Mouse (Mus musculus) neural tube, embryonic 13.5 days (tissue): Measurements from ENCODE around the gene Cabp4. TPM values are rescaled to one million over a fixed set of nuclear protein-coding genes. Genes with fewer than 3 reads are reported as not detected.
"Not testable (repeated sequence)": the region's sequence is repeated elsewhere in the genome, so short reads cannot be mapped to it uniquely, and the experiment has no call there.

Experiments used
- ATAC-seq: fragments of 200-750 bp; cut with Nextera tagmentation; 2 replicates; pipeline ENCODE4 v1.8.0; 2017; ENCODE audit warnings: low read depth, mild to moderate bottlenecking, moderate TSS enrichment, moderate library complexity
- H3K27ac ChIP-seq: fragments of 300-500 bp; sonication (generic); replicated peaks from 2 replicates; pipeline ENCODE4 v1.5.1; 2015; ENCODE audit warnings: moderate library complexity, mild to moderate bottlenecking, inconsistent platforms
- H3K27me3 ChIP-seq: fragments of 300-500 bp; sonication (generic); 2 replicates; pipeline ENCODE4 v1.6.1; 2015; ENCODE audit warnings: mild to moderate bottlenecking, inconsistent platforms
- H3K36me3 ChIP-seq: fragments of 300-500 bp; sonication (generic); 2 replicates; pipeline ENCODE4 v1.6.1; 2015; ENCODE audit warnings: mild to moderate bottlenecking, inconsistent platforms
- H3K4me1 ChIP-seq: fragments of 300-500 bp; sonication (generic); replicated peaks from 2 replicates; pipeline ENCODE4 v1.6.1; 2015; ENCODE audit warnings: inconsistent platforms
- H3K4me2 ChIP-seq: fragments of 300-500 bp; sonication (generic); 2 replicates; pipeline ENCODE4 v1.6.1; 2015; ENCODE audit warnings: inconsistent platforms, mild to moderate bottlenecking, moderate library complexity
- H3K4me3 ChIP-seq: fragments of 300-500 bp; sonication (generic); 2 replicates; pipeline ENCODE4 v1.5.1; 2015; ENCODE audit warnings: mild to moderate bottlenecking, inconsistent platforms
- H3K9ac ChIP-seq: fragments of 300-500 bp; sonication (generic); 2 replicates; pipeline ENCODE4 v1.6.1; 2015; ENCODE audit warnings: moderate library complexity, mild to moderate bottlenecking, inconsistent platforms
- H3K9me3 ChIP-seq: fragments of 300-500 bp; sonication (generic); 2 replicates; pipeline ENCODE4 v1.6.1; 2016; ENCODE audit warnings: inconsistent platforms
- WGBS: fragments of 180-500 bp; shearing (Covaris S2); methylation state at CpG from one replicate; pipeline ENCODE4 v1.1.7; 2015; 5-methylcytosine and 5-hydroxymethylcytosine counted together
- polyA plus RNA-seq: library from polyadenylated mRNA; unstranded; fragments of >200 nt; fragmentation: Nextera tagmentation; extraction: Ambion mirVana; gene quantifications from 2 replicates; pipeline ENCODE4 v1.2.1, GENCODE M21; 2015

The Cabp4 gene
- polyA plus RNA-seq, 1 experiment from 2014 or later: 0.14 TPM

DNA sequence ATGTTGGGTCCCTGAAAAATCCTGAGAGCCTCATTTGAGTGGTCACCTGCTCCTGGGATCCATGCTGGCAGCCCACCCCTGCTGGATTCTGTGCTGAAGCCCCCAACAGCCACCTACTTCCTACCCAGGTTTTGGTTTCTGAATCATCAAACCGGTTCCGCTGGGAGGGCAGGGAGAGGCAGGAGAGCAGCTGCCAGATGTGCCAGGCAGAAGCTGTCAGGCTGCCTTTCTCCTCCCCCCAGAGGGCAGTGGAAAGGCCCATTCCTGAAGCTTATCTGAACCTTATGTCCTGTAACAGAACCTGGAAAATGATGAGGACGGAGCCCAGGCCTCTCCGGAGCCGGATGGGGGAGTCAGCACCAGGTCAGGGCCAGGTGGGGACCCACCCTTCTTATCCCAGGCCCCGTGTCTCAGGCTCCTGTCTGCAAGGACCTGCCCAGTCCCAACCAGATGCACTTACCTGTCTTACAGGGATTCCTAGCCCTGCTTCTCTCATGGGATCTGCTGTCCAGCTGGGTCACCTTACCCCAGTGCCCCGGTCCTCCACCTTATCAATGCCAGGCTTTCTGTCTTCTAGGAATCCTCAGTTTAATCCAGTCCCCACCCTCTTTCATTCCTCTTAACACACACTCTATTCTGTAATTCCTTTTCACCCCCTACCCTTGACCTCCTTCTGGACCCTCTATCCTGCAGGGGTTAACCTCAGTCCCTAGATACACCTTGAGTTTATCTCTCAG, 16.9 kb downstream of the Cabp4 start:
- peaks cover 22% of the 10 kb centered on the region for H3K4me1 ChIP-seq
- no peaks in the 10 kb centered on the region for H3K27me3 ChIP-seq
- H3K9me3 ChIP-seq: no peaks in the 10 kb centered on the region
- WGBS: 74% methylated on average over 7 of the region's 7 CpGs
- H3K4me2 ChIP-seq: peak overlapping the region; percentile 78
- ATAC-seq: no peak
- peak overlapping the region; percentile 86 for H3K4me3 ChIP-seq
- peaks cover 43% of the 10 kb centered on the region for H3K36me3 ChIP-seq
- peak overlapping the region; percentile 93 for H3K9ac ChIP-seq
- H3K27ac ChIP-seq: peak overlapping the region; percentile 80

DNA sequence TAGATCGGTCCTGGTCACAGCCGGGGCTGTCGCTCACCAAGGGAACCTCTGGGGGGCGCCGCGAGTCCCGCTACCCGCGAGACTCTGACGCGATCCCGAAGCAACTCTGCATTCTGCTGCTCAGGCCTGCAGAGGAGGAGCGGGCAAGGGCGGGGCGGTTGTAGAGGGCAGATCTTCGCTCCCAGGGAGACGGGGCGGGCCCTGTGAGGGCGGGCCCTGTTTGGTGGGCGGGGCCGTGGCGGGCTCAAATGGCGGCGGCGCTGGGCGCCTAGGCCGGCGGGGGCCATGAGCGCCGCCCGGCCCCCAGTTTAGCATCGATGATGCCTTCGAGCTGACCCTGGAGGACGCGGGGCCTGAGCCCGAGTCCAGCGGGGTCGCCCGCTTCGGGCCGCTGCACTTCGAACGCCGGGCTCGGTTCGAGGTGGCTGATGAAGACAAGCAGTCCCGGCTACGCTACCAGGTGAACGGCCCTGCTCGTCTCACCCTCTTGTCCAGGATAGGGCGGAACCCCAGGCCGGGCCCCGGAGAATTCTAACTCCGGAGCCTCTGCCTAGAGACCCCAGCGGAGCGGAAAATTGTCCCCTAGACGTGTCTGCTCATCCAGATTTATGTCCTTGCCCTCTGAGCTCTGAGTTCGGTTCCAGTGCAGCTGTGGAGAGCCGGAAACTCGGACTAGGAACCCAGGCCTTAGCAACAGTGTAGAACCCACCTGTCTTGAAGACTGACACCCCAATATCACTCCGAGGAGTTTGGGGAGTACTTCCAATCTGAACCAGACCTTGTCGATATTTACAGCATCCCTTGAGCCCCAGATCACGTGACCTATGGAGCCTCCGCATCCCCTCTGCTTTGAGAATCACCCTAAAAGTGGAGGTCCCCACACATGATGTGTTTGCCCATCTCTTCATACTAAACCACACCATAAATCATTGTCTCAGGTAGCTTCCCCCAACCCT, 17.8 kb downstream of the Cabp4 start, which contains the start of gene Aip:
Gene Aip, minus strand, starts transcription at position 118 of the 956 bp plus-strand sequence.
- ATAC-seq: peak; percentile 92
- peak within 1 kb of the TSS; percentile 86 for H3K4me3 ChIP-seq
- peaks cover 22% of the 10 kb centered on the region for H3K4me1 ChIP-seq
- H3K36me3 ChIP-seq: peaks cover 34% of the 10 kb centered on the region
- WGBS: under 1% methylated on average over 64 of the region's 64 CpGs
- H3K4me2 ChIP-seq: peak within 1 kb of the TSS; percentile 78
- H3K27me3 ChIP-seq: no peaks in the 10 kb centered on the region
- H3K9me3 ChIP-seq: no peaks in the 10 kb centered on the region
- peak within 1 kb of the TSS; percentile 80 for H3K27ac ChIP-seq
- H3K9ac ChIP-seq: peak within 1 kb of the TSS; percentile 93

DNA sequence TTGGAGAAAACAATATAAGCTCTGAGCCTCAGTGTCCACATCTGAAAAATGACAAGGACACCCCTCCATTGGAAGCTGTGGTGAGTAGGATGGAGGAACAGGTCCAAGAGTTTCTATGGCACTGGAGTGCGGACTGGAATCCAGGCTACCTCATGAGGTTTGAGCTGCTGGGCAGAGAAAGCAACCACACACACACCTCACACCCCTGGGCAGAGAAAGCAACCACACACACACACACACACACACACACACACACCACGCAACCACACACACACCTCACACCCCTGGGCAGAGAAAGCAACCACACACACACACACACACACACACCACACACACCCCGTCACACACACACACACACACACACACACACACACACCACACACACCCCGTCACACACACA, 18.6 kb downstream of the Cabp4 start:
- Histone ChIP-seq H3K4me2 (peak overlapping the region; percentile 78), H3K27ac (peak overlapping the region; percentile 49; the same call in 1 of the 2 replicates), H3K4me1 (peaks cover 28% of the 10 kb centered on the region), H3K9ac (peak overlapping the region; percentile 69), H3K4me3 (peak overlapping the region; percentile 86), H3K36me3 (peaks cover 27% of the 10 kb centered on the region)
- H3K27me3 ChIP-seq, H3K9me3 ChIP-seq: not testable (repeated sequence)
- 10% methylated on average over 4 of the region's 4 CpGs for WGBS
- ATAC-seq: peak; percentile 32

DNA sequence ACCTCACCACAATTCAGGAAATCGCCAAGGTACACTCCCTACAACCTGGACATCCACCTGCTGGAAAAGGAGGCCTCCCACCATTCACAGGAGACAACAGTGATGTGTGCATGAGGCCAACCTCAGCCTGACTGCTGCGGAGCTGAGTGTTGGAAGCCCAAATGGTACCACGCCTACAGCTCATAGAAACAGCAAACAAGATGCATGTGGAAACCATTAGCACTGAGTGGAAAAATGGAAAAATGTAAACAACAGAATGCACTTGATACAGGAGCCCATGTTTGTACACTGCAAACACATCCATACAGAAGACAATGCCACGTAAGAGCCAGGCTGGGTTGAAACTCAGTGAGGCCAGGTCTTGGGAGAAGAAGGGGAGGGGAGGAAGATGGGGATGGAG, 19.4 kb downstream of the Cabp4 start:
- Histone ChIP-seq H3K4me3 (no peak overlapping the region), H3K9me3 (no peaks in the 10 kb centered on the region), H3K9ac (peak overlapping the region; percentile 41), H3K4me2 (peak overlapping the region; percentile 78; the same call in 1 of the 2 replicates), H3K27me3 (no peaks in the 10 kb centered on the region), H3K36me3 (peaks cover 19% of the 10 kb centered on the region), H3K4me1 (peaks cover 33% of the 10 kb centered on the region), H3K27ac (0 out of 2 replicates have a peak overlapping the region, but pooled peaks have one; percentile 49)
- 82% methylated on average over 4 of the region's 4 CpGs for WGBS
- no peak for ATAC-seq

DNA sequence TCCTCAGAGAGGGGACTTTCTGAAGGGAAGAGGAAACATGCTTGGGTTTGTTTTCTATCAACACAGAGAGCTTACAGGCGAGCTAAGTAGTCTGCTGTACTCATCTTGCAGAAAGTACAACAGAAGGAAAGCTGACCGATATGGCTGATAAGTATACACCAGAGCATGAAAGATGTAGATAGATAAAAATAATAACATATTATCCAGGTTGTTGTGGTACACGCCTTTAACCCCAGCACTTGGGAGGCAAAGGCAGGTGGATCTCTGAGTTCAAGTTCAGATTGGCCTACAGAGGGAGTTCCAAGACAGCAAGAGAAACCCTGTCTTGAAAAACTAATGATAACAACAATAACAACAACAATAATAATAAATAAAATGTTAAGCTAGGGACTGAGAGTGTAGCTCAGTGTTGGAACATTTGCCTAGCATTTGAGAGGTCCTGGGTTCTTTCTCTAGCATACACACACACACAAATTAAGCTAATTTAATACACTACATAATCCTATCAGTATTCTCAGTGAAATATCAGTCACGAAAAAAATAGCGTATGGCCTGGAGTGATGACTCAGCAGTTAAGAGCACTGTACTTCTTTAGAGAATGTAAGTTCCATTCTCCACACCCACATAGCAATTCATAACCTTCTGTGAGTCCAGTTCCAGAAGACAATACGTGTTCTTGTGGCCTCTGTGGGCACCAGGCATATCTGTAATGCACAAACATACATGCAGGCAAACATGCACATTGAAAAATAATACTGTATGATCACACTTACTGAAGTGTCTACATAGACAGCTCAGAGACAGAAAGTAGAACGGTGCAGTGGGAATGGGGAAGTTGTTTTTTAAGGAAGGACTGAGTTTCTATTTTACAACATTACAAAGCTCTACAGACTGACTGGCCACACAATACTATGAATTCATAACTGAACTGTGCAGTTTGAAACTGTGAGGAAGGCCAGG, 21.1 kb downstream of the Cabp4 start:
- H3K27me3 ChIP-seq: no peaks in the 10 kb centered on the region
- no peak for ATAC-seq
- H3K4me2 ChIP-seq: no peak overlapping the region
- peaks cover 9% of the 10 kb centered on the region for H3K36me3 ChIP-seq
- peaks cover 32% of the 10 kb centered on the region for H3K4me1 ChIP-seq
- no peak overlapping the region for H3K27ac ChIP-seq
- H3K4me3 ChIP-seq: no peak overlapping the region
- WGBS: 89% methylated on average over 7 of the region's 7 CpGs
- H3K9ac ChIP-seq: no peak overlapping the region
- H3K9me3 ChIP-seq: no peaks in the 10 kb centered on the region

DNA sequence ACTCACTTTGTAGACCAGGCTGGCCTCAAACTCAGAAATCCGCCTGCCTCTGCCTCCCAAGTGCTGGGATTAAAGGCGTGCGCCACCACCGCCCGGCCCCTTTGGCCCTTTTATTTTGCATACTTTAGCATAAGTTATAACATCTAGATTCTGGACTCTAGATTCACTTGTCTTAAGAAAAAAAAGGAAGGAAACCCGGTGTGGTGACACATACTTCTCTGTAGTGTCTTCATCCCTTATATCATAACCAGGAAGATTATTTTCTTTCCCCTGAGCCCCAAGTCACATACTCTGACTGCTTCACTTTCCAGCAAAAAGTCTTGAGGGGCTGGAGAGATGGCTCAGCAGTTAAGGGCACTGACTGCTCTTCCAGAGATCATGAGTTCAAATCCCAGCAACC, 21.9 kb downstream of the Cabp4 start:
- not testable (repeated sequence) for H3K9me3 ChIP-seq, H3K9ac ChIP-seq, H3K27me3 ChIP-seq, ATAC-seq, H3K4me3 ChIP-seq
- Histone ChIP-seq H3K4me2 (peak overlapping the region; percentile 53; the same call in 1 of the 2 replicates), H3K27ac (peak overlapping the region; percentile 46; the same call in 1 of the 2 replicates), H3K4me1 (peaks cover 25% of the 10 kb centered on the region), H3K36me3 (peaks cover 14% of the 10 kb centered on the region)
- 57% methylated on average over 6 of the region's 6 CpGs for WGBS

DNA sequence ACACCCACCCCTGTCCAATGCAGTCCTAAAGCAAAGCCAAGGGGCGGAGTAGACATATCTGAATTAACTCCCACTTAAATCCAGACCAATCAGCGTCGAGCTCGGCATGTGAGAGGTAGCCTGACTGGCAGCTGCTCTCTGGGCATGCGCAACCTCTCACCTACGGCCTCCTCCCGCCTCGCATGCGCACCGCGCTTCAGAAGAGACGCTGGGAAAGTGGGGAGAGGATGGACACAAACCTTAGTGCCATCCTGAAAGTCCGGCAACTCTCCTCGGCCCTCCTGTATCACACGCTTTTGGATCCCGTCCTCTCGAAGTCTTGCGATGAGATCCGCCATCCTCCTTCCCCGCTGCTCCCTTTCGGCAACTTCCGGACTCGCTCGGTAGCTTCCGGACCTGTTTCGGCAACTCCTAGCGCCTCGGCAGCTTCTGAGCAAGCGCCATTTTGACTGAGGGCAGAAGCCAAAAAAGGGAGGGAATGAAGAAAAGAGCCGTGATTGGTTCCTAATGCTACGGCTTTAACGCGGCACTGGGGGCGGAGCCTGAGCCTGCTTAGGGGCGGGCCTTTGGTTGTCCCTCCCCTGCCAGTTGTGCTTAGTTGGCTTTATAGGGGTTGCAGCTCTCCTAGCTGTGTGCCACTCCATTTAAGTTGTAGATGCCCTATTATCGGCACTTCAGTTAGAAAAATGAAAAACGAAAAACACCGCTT, 22.6 kb downstream of the Cabp4 start:
- 3% methylated on average over 38 of the region's 38 CpGs for WGBS
- ATAC-seq: peak; percentile 86

DNA sequence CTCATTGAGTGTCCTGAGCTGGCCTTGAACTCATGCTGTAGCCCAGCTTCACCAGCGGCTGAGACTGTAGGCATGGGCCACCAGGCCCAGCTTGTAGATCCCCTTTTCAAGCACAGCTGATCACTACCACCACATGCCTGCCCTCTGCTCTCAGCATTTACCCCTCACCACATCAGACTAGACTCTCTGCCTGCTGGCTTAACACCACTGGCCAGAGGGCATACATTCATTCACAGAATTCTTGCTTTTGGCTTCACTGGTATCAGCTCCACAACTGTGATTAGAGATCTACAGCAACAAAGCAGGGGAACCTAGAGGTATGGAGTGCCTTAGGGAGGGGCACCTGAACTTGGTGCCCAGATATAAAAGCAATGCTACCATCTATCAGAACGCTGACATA, 23.3 kb downstream of the Cabp4 start:
- H3K4me3 ChIP-seq: peak overlapping the region; percentile 52
- no peak for ATAC-seq
- H3K9me3 ChIP-seq: no peaks in the 10 kb centered on the region
- H3K4me1 ChIP-seq: peaks cover 17% of the 10 kb centered on the region
- peak overlapping the region; percentile 53 for H3K4me2 ChIP-seq
- 96% methylated on average over 2 of the region's 2 CpGs for WGBS
- peak overlapping the region; percentile 8; the same call in 1 of the 2 replicates for H3K9ac ChIP-seq
- H3K36me3 ChIP-seq: peaks cover 27% of the 10 kb centered on the region
- H3K27me3 ChIP-seq: no peaks in the 10 kb centered on the region
- peak overlapping the region; percentile 91; the same call in 1 of the 2 replicates for H3K27ac ChIP-seq

More for the DNA sequence above, 22.6 kb downstream of the Cabp4 start:
- H3K9me3 ChIP-seq: no peaks in the 10 kb centered on the region
- H3K27me3 ChIP-seq: no peaks in the 10 kb centered on the region
- H3K27ac ChIP-seq: peak overlapping the region; percentile 91
- H3K4me3 ChIP-seq: peak overlapping the region; percentile 52
- H3K36me3 ChIP-seq: peaks cover 20% of the 10 kb centered on the region
- peaks cover 18% of the 10 kb centered on the region for H3K4me1 ChIP-seq
- peak overlapping the region; percentile 53 for H3K4me2 ChIP-seq
- H3K9ac ChIP-seq: peak overlapping the region; percentile 71

DNA sequence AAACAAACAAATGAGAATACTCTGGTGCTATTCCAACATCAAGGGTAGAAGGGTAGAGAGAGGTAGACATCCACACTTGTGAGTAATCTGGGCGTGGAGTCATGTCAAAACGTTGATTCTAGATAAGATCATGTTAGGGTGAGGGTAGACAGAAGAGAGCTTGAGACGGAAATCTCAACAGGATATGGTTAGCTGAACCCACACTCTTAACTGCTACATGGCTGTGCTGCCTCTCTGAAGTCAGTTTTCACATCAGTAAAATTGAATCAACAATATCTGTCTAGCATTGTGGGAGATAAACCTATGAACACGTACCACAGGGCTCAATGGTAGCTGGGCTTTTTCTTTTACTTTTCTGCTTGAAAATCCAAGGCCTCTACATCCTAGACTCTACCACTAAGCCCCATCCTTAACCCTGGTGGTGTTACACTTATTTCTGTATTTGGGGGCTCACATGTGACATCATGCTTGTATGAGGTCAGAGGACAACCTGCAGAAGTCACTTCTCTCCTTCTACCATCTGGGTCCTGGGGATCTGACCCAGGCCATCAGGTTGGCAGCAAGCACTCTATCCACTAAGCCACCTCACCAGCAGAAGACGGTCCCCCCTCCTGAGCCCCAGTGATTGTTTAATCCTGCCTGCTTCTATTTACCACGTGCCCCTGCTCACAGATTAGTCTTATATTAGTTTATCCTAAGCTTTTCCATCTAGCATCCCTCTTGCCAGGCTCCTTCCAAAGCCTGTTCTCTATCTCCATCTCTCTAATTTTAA, 23.9 kb downstream of the Cabp4 start:
- 91% methylated on average over 6 of the region's 6 CpGs for WGBS
- no peaks in the 10 kb centered on the region for H3K27me3 ChIP-seq
- peaks cover 33% of the 10 kb centered on the region for H3K36me3 ChIP-seq
- peaks cover 12% of the 10 kb centered on the region for H3K4me1 ChIP-seq
- no peak for ATAC-seq
- peak overlapping the region; percentile 53 for H3K4me2 ChIP-seq
- no peak overlapping the region for H3K9ac ChIP-seq
- H3K4me3 ChIP-seq: no peak overlapping the region
- H3K27ac ChIP-seq: no peak overlapping the region
- H3K9me3 ChIP-seq: no peaks in the 10 kb centered on the region

DNA sequence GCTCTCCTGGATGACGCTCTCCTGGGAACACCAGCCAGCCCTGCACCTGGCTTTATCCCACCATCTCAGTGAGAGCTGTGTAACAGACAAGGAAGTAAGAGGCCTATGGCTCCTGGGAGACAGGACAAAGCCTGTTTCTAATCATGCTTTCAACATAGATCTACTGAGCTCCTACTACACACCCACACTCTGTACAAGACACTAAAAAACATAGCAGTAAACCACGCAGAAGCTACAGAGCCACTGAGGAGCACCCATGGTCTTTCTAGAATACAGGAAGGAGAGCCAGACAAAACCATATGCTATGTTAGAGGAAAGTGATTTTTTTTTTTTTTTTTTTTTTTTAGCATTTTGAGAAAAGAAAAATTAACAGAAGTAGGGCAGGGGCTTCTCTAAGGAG, 25.5 kb downstream of the Cabp4 start:
- no peak for ATAC-seq
- H3K27ac ChIP-seq: no peak overlapping the region
- H3K9me3 ChIP-seq: no peaks in the 10 kb centered on the region
- H3K4me1 ChIP-seq: peaks cover 12% of the 10 kb centered on the region
- 100% methylated on average over 2 of the region's 2 CpGs for WGBS
- no peak overlapping the region for H3K4me3 ChIP-seq
- no peak overlapping the region for H3K9ac ChIP-seq
- H3K4me2 ChIP-seq: no peak overlapping the region
- no peaks in the 10 kb centered on the region for H3K27me3 ChIP-seq
- H3K36me3 ChIP-seq: peaks cover 48% of the 10 kb centered on the region
